Mouse (Mus musculus) hindbrain, embryonic 12.5 days (tissue): ENCODE measurements at regions not wholly inside any gene's neighbourhood (a gene's known extent, or its start where the extent isn't known, plus 50 kb on each side); places are given as distances from the start of the nearest gene placed in this dataset.
A peak's percentile ranks its signal among the peaks of the same experiment; 100 is the strongest.

ENCODE experiments used
- ATAC-seq: fragments of 200-750 bp; cut with Nextera tagmentation; 2 replicates; pipeline ENCODE4 v1.8.0; 2017; ENCODE audit warnings: moderate TSS enrichment; ENCODE audit not compliant: low FRiP score
- H3K27ac ChIP-seq: fragments of 300-500 bp; sonication (generic); 2 replicates; pipeline ENCODE4 v1.5.1; 2016; ENCODE audit warnings: mild to moderate bottlenecking
- H3K27me3 ChIP-seq: fragments of 300-500 bp; sonication (generic); 2 replicates; pipeline ENCODE4 v1.6.1; 2016; ENCODE audit warnings: mild to moderate bottlenecking
- H3K36me3 ChIP-seq: fragments of 300-500 bp; sonication (generic); 2 replicates; pipeline ENCODE4 v1.6.1; 2016; ENCODE audit warnings: mild to moderate bottlenecking
- H3K4me1 ChIP-seq: fragments of 300-500 bp; sonication (generic); 2 replicates; pipeline ENCODE4 v1.6.1; 2016
- H3K4me2 ChIP-seq: fragments of 300-500 bp; sonication (generic); replicated peaks from 2 replicates; pipeline ENCODE4 v1.6.1; 2016; ENCODE audit warnings: mild to moderate bottlenecking
- H3K4me3 ChIP-seq: fragments of 300-500 bp; sonication (generic); 2 replicates; pipeline ENCODE4 v1.5.1; 2016; ENCODE audit warnings: mild to moderate bottlenecking
- H3K9ac ChIP-seq: fragments of 300-500 bp; sonication (generic); 2 replicates; pipeline ENCODE4 v1.6.1; 2016; ENCODE audit warnings: mild to moderate bottlenecking, moderate library complexity
- H3K9me3 ChIP-seq: fragments of 300-500 bp; sonication (generic); replicated peaks from 2 replicates; pipeline ENCODE4 v1.6.1; 2016; ENCODE audit warnings: mild to moderate bottlenecking
- WGBS: fragments of 180-500 bp; shearing (Covaris S2); methylation state at CpG from one replicate; pipeline ENCODE4 v1.1.7; 2016; 5-methylcytosine and 5-hydroxymethylcytosine counted together

- peak overlapping the region; percentile 59 for H3K4me2 ChIP-seq
- WGBS = 18% methylated on average over 9 of the region's 9 CpGs
- no peak for ATAC-seq
- H3K36me3 ChIP-seq = 0 out of 2 replicates have a peak, but pooled peaks cover 7% of the 10 kb centered on the region
- H3K9me3 ChIP-seq = no peaks in the 10 kb centered on the region
- peak overlapping the region; percentile 97 for H3K9ac ChIP-seq
- H3K4me1 ChIP-seq = peaks cover 29% of the 10 kb centered on the region
- no peaks in the 10 kb centered on the region for H3K27me3 ChIP-seq
- peak overlapping the region; percentile 99 for H3K27ac ChIP-seq
- peak overlapping the region; percentile 77 for H3K4me3 ChIP-seq
Measured at GRCm38 (mm10) chr9:41581741-41582140, 420.2 kb upstream of the Ubash3b start.

GRCm38 (mm10) chr9:41581152-41581551, 419.7 kb upstream of the Ubash3b start:
- WGBS = 2% methylated on average over 14 of the region's 14 CpGs
- H3K4me1 ChIP-seq = peaks cover 27% of the 10 kb centered on the region
- peak; percentile 18; the same call in 1 of the 2 replicates for ATAC-seq

DNA sequence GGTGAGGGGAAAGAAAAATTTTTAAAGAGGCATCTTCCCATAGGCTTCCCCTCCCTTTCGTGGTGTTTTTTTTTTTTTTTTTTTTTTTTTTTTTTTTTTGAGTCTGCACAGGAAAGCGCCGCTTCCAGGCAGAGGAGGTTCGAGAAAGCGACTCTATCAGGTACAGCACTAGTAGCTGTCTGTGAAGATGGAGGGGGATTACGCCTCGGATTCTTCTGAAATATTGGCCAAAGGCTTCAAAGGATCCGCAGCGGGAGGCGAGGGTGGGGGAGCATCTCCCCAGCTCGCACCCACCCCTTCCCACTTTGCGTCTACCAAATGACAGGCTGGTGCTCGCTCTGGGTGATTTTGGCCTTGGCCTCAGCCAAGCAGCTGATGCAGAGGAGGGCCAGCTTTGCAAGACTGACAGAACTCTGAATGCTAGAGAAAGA, 419.1 kb upstream of the Ubash3b start:
- peaks cover 28% of the 10 kb centered on the region for H3K4me1 ChIP-seq
- H3K4me3 ChIP-seq = peak overlapping the region; percentile 77
- no peaks in the 10 kb centered on the region for H3K9me3 ChIP-seq
- H3K4me2 ChIP-seq = peak overlapping the region; percentile 59
- WGBS = 1% methylated on average over 13 of the region's 13 CpGs
- peak; percentile 70 for ATAC-seq
- H3K9ac ChIP-seq = peak overlapping the region; percentile 97
- H3K27me3 ChIP-seq = no peaks in the 10 kb centered on the region
- H3K36me3 ChIP-seq = no peaks in the 10 kb centered on the region
- H3K27ac ChIP-seq = peak overlapping the region; percentile 99

More at GRCm38 (mm10) chr9:41581152-41581551, 419.7 kb upstream of the Ubash3b start:
- Histone ChIP-seq H3K27ac (peak overlapping the region; percentile 99), H3K9ac (peak overlapping the region; percentile 97), H3K9me3 (no peaks in the 10 kb centered on the region), H3K4me2 (peak overlapping the region; percentile 59), H3K27me3 (no peaks in the 10 kb centered on the region), H3K4me3 (peak overlapping the region; percentile 77), H3K36me3 (0 out of 2 replicates have a peak, but pooled peaks cover 1% of the 10 kb centered on the region)

GRCm38 (mm10) chr9:41580067-41580466, 418.6 kb upstream of the Ubash3b start:
- Histone ChIP-seq H3K27ac (peak overlapping the region; percentile 99), H3K9ac (peak overlapping the region; percentile 97), H3K4me1 (peaks cover 27% of the 10 kb centered on the region), H3K4me3 (peak overlapping the region; percentile 77), H3K27me3 (no peaks in the 10 kb centered on the region), H3K9me3 (no peaks in the 10 kb centered on the region), H3K4me2 (peak overlapping the region; percentile 59), H3K36me3 (no peaks in the 10 kb centered on the region)
- WGBS = 2% methylated on average over 4 of the region's 4 CpGs
- ATAC-seq = peak; percentile 49

DNA sequence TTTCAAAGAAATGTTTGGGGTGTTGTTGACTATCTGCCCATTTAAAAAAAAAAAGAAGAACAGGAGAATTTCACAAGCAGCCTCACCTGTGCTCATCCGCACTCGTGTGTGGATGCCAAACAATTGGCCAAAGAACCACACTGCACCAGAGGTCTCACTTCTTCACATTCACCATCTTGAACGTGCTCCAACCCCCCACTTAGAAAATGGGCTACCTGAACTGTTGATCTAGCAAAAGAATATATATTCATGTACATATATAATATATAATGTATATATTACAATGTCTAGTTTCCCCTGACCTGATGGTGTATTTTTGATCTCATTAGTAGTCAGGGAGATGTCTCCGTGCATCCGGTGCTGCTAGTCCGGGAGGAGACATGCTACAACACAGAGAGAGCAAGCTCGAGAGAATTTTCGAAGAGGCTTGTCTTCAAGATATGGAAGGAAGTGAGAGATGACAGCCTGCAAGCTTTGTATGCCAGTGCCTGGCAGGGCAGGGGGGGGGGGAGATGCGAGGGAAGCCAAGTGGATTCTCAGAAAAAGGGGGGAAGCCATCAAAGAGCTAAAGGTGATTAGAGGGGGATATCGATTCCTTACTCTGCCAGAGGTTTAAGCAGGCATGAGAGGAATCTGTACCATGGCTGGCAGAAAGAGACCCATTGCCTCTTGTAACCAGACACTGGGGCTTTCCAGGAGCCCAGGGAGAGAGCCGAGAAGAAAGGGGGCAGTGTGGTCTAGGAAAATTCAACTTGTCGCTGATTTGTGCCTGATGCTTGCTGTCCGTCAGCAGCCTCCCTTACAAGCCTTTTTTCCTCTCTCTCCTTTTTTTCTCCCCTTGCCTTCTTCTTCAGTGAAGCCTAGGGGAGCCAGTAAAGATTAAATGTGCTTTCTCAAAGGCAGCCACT, 417.9 kb upstream of the Ubash3b start:
- 24% methylated on average over 13 of the region's 13 CpGs for WGBS
- H3K27ac ChIP-seq = peak overlapping the region; percentile 99
- no peaks in the 10 kb centered on the region for H3K9me3 ChIP-seq
- peak overlapping the region; percentile 97 for H3K9ac ChIP-seq
- no peaks in the 10 kb centered on the region for H3K36me3 ChIP-seq
- peak overlapping the region; percentile 77 for H3K4me3 ChIP-seq
- no peaks in the 10 kb centered on the region for H3K27me3 ChIP-seq
- H3K4me1 ChIP-seq = peaks cover 27% of the 10 kb centered on the region
- H3K4me2 ChIP-seq = peak overlapping the region; percentile 59
- ATAC-seq = peak; percentile 76

GRCm38 (mm10) chr9:41578221-41579106, 417.0 kb upstream of the Ubash3b start:
- Histone ChIP-seq H3K4me3 (peak overlapping the region; percentile 77), H3K9me3 (no peaks in the 10 kb centered on the region), H3K4me1 (peaks cover 27% of the 10 kb centered on the region), H3K27me3 (no peaks in the 10 kb centered on the region), H3K27ac (peak overlapping the region; percentile 99), H3K36me3 (no peaks in the 10 kb centered on the region), H3K4me2 (peak overlapping the region; percentile 59), H3K9ac (peak overlapping the region; percentile 97)
- no peak for ATAC-seq
- 60% methylated on average over 14 of the region's 14 CpGs for WGBS

- Histone ChIP-seq H3K36me3 (no peaks in the 10 kb centered on the region), H3K4me2 (peak overlapping the region; percentile 59), H3K4me3 (no peak overlapping the region), H3K9me3 (no peaks in the 10 kb centered on the region), H3K27ac (peak overlapping the region; percentile 99), H3K9ac (no peak overlapping the region), H3K27me3 (no peaks in the 10 kb centered on the region), H3K4me1 (peaks cover 27% of the 10 kb centered on the region)
- WGBS = 61% methylated on average over 1 of the region's 1 CpGs
- no peak for ATAC-seq
Measured at GRCm38 (mm10) chr9:41577760-41578159, 416.3 kb upstream of the Ubash3b start.

DNA sequence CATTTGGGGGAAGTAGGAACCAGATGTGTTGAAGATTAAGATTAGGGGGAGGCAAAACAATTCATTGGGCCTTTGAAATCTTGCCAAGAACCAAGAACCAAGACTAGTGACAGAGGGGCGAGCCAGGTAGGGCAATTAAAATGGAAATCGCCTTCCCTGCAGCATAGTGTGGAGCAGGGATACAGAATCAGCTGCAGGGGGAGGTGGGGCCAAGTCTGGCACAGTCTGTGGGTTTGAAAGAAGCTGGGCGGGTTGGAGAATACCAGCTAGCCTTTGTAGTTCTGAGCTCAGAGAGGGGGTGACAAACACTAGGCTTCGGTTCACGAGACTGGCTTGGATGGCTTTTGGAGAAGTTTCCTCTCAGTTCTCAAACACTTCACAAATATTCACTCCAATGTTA, 414.3 kb upstream of the Ubash3b start:
- Histone ChIP-seq H3K4me1 (peaks cover 27% of the 10 kb centered on the region), H3K9ac (no peak overlapping the region), H3K4me3 (no peak overlapping the region), H3K27me3 (no peaks in the 10 kb centered on the region), H3K27ac (0 out of 2 replicates have a peak overlapping the region, but pooled peaks have one; percentile 52), H3K9me3 (no peaks in the 10 kb centered on the region), H3K4me2 (no peak overlapping the region), H3K36me3 (no peaks in the 10 kb centered on the region)
- no peak for ATAC-seq
- 28% methylated on average over 5 of the region's 5 CpGs for WGBS

- Histone ChIP-seq H3K9me3 (no peaks in the 10 kb centered on the region), H3K27me3 (no peaks in the 10 kb centered on the region), H3K9ac (no peak overlapping the region), H3K4me2 (no peak overlapping the region), H3K27ac (no peak overlapping the region), H3K4me1 (no peaks in the 10 kb centered on the region), H3K36me3 (no peaks in the 10 kb centered on the region), H3K4me3 (no peak overlapping the region)
- no peak for ATAC-seq
- 86% methylated on average over 4 of the region's 4 CpGs for WGBS
Measured at GRCm38 (mm10) chr9:41570262-41570661, 408.8 kb upstream of the Ubash3b start.

GRCm38 (mm10) chr9:41566496-41566895, 405.0 kb upstream of the Ubash3b start:
- Histone ChIP-seq H3K4me2 (no peak overlapping the region), H3K4me3 (no peak overlapping the region), H3K4me1 (no peaks in the 10 kb centered on the region), H3K27ac (peak overlapping the region; percentile 40; the same call in 1 of the 2 replicates), H3K27me3 (no peaks in the 10 kb centered on the region), H3K9ac (no peak overlapping the region), H3K9me3 (no peaks in the 10 kb centered on the region), H3K36me3 (peaks cover 2% of the 10 kb centered on the region; the same call in 1 of the 2 replicates)
- ATAC-seq = no peak
- WGBS = 71% methylated on average over 5 of the region's 5 CpGs

DNA sequence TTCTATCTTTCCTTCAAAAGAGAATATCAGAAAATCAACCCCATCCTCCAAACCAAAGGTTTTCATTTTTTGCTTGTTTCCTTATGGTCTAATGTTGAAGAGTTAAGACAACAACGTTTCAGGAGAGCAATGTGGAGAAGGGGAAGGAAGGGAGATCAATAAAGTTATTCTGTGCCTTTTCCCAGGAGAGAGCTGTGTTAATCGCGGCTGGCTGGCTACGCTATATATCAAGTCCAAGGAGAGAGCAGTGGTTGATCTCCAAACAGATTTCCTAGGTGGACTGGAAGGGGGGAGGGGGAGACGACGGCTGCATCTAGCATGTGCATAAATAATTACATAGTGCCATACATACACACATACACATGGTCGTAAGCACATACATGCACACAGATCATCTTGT, 404.3 kb upstream of the Ubash3b start:
- Histone ChIP-seq H3K4me3 (no peak overlapping the region), H3K36me3 (peaks cover 2% of the 10 kb centered on the region; the same call in 1 of the 2 replicates), H3K9me3 (no peaks in the 10 kb centered on the region), H3K9ac (no peak overlapping the region), H3K27ac (no peak overlapping the region; the same call in 1 of the 2 replicates), H3K4me2 (no peak overlapping the region), H3K4me1 (no peaks in the 10 kb centered on the region), H3K27me3 (no peaks in the 10 kb centered on the region)
- ATAC-seq = 0 out of 2 replicates have a peak, but pooled peaks have one; percentile 38
- 78% methylated on average over 7 of the region's 7 CpGs for WGBS

DNA sequence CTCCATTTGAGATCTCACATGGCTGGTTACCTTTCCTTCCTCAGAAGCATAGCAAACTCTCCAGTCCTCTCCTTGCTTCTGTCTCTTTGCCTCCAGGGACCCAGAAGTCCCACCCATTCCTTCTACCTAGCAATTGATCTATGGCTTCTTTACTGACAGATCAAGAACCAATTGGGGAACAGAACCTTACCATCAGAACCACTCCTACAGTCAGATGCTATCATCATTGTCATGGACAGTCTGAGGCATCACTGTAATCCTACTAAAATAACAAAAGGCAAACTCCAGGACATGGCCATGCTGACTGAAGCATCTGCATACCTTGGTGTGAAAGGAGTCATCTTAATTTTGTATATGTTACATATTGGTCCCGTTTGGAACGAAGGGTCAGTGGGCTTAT, 401.9 kb upstream of the Ubash3b start:
- no peak overlapping the region for H3K9ac ChIP-seq
- H3K4me3 ChIP-seq = no peak overlapping the region
- no peak overlapping the region for H3K27ac ChIP-seq
- H3K4me2 ChIP-seq = no peak overlapping the region
- 91% methylated on average over 2 of the region's 2 CpGs for WGBS
- H3K36me3 ChIP-seq = peaks cover 2% of the 10 kb centered on the region; the same call in 1 of the 2 replicates
- no peaks in the 10 kb centered on the region for H3K27me3 ChIP-seq
- H3K9me3 ChIP-seq = no peaks in the 10 kb centered on the region
- no peaks in the 10 kb centered on the region for H3K4me1 ChIP-seq
- no peak for ATAC-seq
